Mouse (Mus musculus) neural tube, embryonic 15.5 days (tissue): ENCODE measurements around the gene Mboat2. TPM values are rescaled to one million over a fixed set of nuclear protein-coding genes. Genes with fewer than 3 reads are reported as not detected.
A peak's percentile ranks its signal among the peaks of the same experiment; 100 is the strongest.

ENCODE experiments used
- ATAC-seq: fragments of 200-750 bp; cut with Nextera tagmentation; 2 replicates; pipeline ENCODE4 v1.8.0; 2017; ENCODE audit warnings: mild to moderate bottlenecking, moderate TSS enrichment, moderate library complexity; ENCODE audit not compliant: low FRiP score
- H3K27ac ChIP-seq: fragments of 300-500 bp; sonication (generic); replicated peaks from 2 replicates; pipeline ENCODE4 v1.5.1; 2015; ENCODE audit warnings: mild to moderate bottlenecking, inconsistent platforms
- H3K27me3 ChIP-seq: fragments of 300-500 bp; sonication (generic); replicated peaks from 2 replicates; pipeline ENCODE4 v1.6.1; 2015; ENCODE audit warnings: inconsistent platforms
- H3K36me3 ChIP-seq: fragments of 300-500 bp; sonication (generic); 2 replicates; pipeline ENCODE4 v1.6.1; 2015; ENCODE audit warnings: inconsistent platforms
- H3K4me1 ChIP-seq: fragments of 300-500 bp; sonication (generic); 2 replicates; pipeline ENCODE4 v1.6.1; 2015; ENCODE audit warnings: inconsistent platforms
- H3K4me2 ChIP-seq: fragments of 300-500 bp; sonication (generic); 2 replicates; pipeline ENCODE4 v1.6.1; 2015; ENCODE audit warnings: inconsistent platforms, mild to moderate bottlenecking, moderate library complexity
- H3K4me3 ChIP-seq: fragments of 300-500 bp; sonication (generic); replicated peaks from 2 replicates; pipeline ENCODE4 v1.5.1; 2015; ENCODE audit warnings: mild to moderate bottlenecking, inconsistent platforms
- H3K9ac ChIP-seq: fragments of 300-500 bp; sonication (generic); replicated peaks from 2 replicates; pipeline ENCODE4 v1.6.1; 2015; ENCODE audit warnings: mild to moderate bottlenecking, inconsistent platforms
- H3K9me3 ChIP-seq: fragments of 300-500 bp; sonication (generic); replicated peaks from 2 replicates; pipeline ENCODE4 v1.6.1; 2016; ENCODE audit warnings: inconsistent platforms
- WGBS: fragments of 180-500 bp; shearing (Covaris S2); methylation state at CpG from one replicate; pipeline ENCODE4 v1.1.7; 2015; ENCODE audit warnings: mixed read lengths; 5-methylcytosine and 5-hydroxymethylcytosine counted together
- polyA plus RNA-seq: library from polyadenylated mRNA; unstranded; fragments of >200 nt; fragmentation: Nextera tagmentation; extraction: Ambion mirVana; gene quantifications from 2 replicates; pipeline ENCODE4 v1.2.1, GENCODE M21; 2015

The Mboat2 gene
- 58.8 and 61.9 TPM in 2 replicates for polyA plus RNA-seq

DNA sequence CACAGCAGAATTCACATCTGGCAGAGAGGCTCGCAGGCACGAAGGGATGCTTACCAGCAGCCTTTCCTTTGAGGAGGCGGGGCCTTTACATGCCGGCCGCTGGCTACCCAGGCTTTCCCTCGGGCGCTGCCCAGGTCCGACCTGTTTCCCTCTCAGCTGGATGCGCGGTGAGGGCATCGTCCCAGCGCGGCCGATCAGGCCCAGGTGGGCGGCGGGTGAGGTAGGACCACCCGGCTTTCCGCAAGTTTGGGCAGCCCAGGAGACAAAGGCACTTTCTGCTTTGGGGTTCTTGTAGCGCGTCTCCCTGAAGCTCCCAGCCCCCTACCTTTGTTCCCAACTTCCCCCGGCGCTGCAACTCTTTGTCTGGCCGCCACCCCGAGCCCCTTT lies at the start of gene Mboat2:
Gene Mboat2, plus strand, starts transcription at position 114 of the 387 bp plus-strand sequence.
- peak; percentile 49 for ATAC-seq
- Histone ChIP-seq H3K27ac (peak within 1 kb of the TSS; percentile 97), H3K9ac (peak within 1 kb of the TSS; percentile 93), H3K4me2 (peak within 1 kb of the TSS; percentile 68), H3K36me3 (no peaks in the 10 kb centered on the region), H3K27me3 (no peaks in the 10 kb centered on the region), H3K9me3 (no peaks in the 10 kb centered on the region), H3K4me1 (peaks cover 48% of the 10 kb centered on the region), H3K4me3 (peak within 1 kb of the TSS; percentile 82)
- under 1% methylated on average over 24 of the region's 24 CpGs for WGBS

DNA sequence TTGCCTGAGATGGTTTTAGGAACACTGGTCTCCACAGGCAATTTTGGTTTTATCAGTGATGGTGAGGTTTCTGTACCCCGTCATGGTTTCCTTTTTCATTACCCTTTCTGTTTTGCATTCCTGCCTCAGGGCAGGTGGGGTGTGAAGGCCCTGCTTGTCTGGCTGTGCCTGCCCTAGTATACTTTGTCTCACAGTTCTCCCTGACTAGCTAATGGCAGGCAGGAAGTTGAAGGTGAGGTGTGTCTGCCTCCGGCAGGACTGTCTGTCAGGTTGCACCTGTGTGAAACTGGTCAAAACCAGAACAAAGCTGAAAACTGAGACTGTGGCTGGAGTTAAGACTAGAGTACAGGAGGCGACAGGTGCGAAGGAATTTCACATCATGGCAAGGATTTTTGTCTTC lies 46.9 kb upstream of the Mboat2 start:
- WGBS, result 78% methylated on average over 4 of the region's 4 CpGs
- no peaks in the 10 kb centered on the region for H3K9me3 ChIP-seq
- H3K27me3 ChIP-seq, result no peaks in the 10 kb centered on the region
- no peak for ATAC-seq
- H3K4me2 ChIP-seq, result no peak overlapping the region
- no peak overlapping the region for H3K9ac ChIP-seq
- peaks cover 10% of the 10 kb centered on the region; the same call in 1 of the 2 replicates for H3K4me1 ChIP-seq
- H3K36me3 ChIP-seq, result no peaks in the 10 kb centered on the region
- no peak overlapping the region for H3K27ac ChIP-seq
- H3K4me3 ChIP-seq, result no peak overlapping the region

DNA sequence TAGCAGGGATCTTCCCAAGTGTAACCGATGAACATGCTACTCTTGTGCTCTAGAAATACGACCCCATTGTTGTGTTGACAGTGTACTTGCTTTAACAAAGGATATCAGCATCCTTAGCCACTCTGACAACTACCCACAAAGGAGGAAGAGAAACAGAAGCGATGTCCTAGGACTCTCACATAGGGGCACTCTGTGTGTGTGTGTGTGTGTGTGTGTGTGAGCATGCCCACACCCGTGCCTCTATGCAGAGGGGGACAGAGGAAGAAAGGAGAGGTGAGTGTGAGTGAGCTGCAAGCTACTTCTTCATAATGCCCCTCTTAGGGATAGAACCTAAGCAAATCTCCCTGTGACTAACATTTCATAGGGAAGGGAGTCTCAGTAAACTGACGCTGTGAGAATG lies 44.8 kb upstream of the Mboat2 start:
- Histone ChIP-seq H3K4me2 (no peak overlapping the region), H3K27ac (no peak overlapping the region), H3K27me3 (no peaks in the 10 kb centered on the region), H3K9ac (no peak overlapping the region), H3K9me3 (no peaks in the 10 kb centered on the region), H3K4me1 (0 out of 2 replicates have a peak, but pooled peaks cover 7% of the 10 kb centered on the region), H3K36me3 (no peaks in the 10 kb centered on the region), H3K4me3 (no peak overlapping the region)
- ATAC-seq, result no peak
- WGBS, result 55% methylated on average over 5 of the region's 5 CpGs

DNA sequence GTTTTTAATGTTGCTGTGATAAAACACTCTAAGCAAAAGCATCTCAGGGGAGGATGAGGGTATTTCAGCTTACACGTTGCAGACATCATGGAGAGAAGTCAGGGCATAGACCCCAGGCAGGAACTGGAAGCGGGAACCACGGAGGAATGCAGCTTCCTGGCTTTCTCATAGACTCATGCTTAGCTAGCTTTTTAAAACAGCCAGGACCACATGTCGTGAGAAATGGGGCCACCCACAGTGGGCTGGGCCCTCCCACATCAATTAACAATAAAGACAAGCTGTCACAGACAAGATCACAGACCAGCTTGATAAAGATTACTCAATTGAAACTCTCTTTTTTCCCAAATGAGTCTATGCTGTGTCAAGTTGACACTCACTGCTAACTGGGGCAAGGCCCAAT lies 44.4 kb upstream of the Mboat2 start:
- Histone ChIP-seq H3K9ac (no peak overlapping the region), H3K4me3 (no peak overlapping the region), H3K4me1 (0 out of 2 replicates have a peak, but pooled peaks cover 7% of the 10 kb centered on the region), H3K9me3 (no peaks in the 10 kb centered on the region), H3K27me3 (no peaks in the 10 kb centered on the region), H3K27ac (no peak overlapping the region), H3K36me3 (no peaks in the 10 kb centered on the region), H3K4me2 (no peak overlapping the region)
- 20% methylated on average over 4 of the region's 4 CpGs for WGBS
- ATAC-seq, result no peak

DNA sequence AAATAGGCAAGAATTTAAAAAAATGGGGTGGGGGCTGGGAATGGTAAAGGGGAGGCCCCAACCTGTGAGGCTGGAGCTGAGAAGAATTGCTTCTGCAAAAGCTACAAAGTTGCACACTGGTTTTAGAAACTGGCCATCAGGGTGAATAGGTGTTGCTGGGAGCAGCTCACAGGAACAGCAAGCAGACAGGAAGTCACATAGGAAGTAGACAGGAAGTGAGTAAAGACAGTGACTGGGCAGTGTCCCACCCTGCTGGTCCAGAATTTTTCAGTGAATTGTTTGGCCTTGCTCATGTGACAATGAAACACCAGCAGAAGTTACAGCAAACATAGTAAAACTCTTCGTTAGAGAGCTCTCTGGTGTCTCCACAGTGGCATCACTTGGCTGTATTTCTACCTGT lies 41.0 kb upstream of the Mboat2 start:
- Histone ChIP-seq H3K27ac (no peak overlapping the region), H3K4me3 (no peak overlapping the region), H3K9me3 (no peaks in the 10 kb centered on the region), H3K27me3 (no peaks in the 10 kb centered on the region), H3K9ac (no peak overlapping the region), H3K36me3 (no peaks in the 10 kb centered on the region), H3K4me2 (no peak overlapping the region), H3K4me1 (0 out of 2 replicates have a peak, but pooled peaks cover 7% of the 10 kb centered on the region)
- ATAC-seq, result no peak
- WGBS, result 72% methylated on average over 1 of the region's 1 CpGs

DNA sequence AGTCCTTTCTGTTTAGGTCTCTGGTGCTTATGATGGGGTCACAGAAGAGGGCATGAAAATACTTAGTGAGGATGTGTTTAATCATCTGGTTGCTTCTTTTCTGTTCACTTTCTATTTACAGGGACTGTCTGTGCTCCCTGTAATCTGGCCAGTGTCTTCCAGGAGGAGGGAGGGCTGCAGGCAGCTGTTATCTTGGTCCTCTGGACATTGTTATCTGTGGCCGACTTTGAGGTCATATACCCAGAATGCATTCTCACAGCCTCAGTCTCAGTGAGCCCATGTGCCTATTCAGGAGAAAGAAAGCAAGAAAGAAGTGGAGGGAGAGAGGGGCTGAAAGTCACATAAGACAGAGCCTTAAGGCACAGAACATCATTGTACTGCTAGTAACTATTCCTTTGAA lies 19.4 kb upstream of the Mboat2 start:
- peaks cover 3% of the 10 kb centered on the region; the same call in 1 of the 2 replicates for H3K4me1 ChIP-seq
- no peak overlapping the region for H3K4me3 ChIP-seq
- no peak overlapping the region for H3K4me2 ChIP-seq
- ATAC-seq, result no peak
- no peaks in the 10 kb centered on the region for H3K36me3 ChIP-seq
- no peaks in the 10 kb centered on the region for H3K27me3 ChIP-seq
- 33% methylated on average over 1 of the region's 1 CpGs for WGBS
- H3K9ac ChIP-seq, result no peak overlapping the region
- H3K27ac ChIP-seq, result no peak overlapping the region
- no peaks in the 10 kb centered on the region for H3K9me3 ChIP-seq

DNA sequence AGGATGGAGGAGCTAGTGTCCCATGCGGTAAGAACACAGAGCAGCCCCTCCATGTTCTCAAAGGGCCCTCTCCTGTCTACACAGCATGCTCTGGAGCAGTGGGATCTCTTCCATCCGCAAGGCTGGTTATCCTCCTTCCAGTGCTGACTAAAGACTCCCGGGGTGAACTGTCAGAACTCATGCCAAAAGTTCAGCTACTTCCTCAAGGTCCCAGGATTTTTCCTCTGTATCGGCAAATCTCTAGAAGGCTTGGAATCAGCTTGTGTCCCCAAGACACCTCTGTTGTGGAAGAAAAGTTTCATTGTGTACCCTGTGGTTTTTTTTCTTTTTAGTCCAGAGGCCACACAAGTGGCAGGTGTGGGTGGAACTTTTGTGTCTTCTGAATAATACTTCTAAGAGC lies 18.8 kb upstream of the Mboat2 start:
- H3K4me1 ChIP-seq, result peaks cover 3% of the 10 kb centered on the region; the same call in 1 of the 2 replicates
- H3K27ac ChIP-seq, result no peak overlapping the region
- H3K4me2 ChIP-seq, result no peak overlapping the region
- no peak overlapping the region for H3K9ac ChIP-seq
- ATAC-seq, result no peak
- no peak overlapping the region for H3K4me3 ChIP-seq
- no peaks in the 10 kb centered on the region for H3K36me3 ChIP-seq
- 58% methylated on average over 4 of the region's 4 CpGs for WGBS
- H3K9me3 ChIP-seq, result no peaks in the 10 kb centered on the region
- no peaks in the 10 kb centered on the region for H3K27me3 ChIP-seq

DNA sequence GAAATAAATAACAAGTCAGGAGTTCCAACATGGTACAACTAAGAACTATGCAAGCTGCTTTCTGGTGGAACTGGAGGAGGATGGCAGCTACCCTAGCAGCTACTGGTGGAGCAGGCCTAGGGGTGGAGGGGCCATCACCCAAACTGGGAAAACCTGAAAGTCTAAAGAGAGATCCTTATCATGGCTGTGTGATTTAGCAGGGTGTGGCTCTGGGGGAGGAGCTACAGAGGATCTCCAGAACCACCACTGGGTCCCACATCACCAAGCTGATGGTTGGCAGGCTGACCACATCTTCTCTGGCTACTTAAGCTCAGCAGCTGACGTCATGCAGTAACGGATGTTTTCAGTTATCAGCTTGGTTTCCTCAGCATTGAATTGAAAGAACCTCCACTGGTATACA lies 7.8 kb upstream of the Mboat2 start:
- no peaks in the 10 kb centered on the region for H3K36me3 ChIP-seq
- no peak for ATAC-seq
- 80% methylated on average over 2 of the region's 2 CpGs for WGBS

DNA sequence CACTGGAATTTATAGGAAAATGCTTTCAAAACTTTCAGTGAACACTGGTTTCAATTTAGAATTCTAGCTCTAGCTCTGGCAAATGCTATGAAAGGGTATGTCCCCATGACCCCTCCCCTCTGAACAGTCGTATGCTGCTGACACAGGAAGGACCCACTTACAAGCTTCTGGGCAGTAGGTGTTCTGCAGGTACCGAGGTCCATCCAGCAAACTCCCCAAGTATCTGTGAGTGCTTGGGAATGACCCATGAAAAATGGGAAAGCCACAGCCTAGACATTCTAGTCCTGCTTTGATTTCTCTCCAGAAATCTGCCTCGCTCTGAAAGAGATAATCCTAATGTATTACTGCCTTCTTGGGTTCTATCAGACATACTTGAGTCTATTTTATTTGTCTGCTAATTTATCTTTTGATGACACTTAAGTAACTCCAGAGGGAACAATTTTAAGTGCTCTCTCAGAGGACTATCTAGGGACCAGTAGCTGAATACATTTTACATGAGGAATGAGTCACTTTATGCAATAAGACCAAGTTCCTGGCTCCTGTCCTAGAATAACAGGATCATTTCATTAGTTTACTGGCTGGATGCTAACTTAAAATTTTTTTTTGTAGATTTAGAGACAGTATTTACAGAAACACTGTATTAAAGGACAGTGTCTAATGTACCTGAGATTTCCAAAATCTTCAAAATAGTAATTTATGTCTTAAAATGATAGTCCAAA lies 6.9 kb upstream of the Mboat2 start:
- H3K9me3 ChIP-seq, result no peaks in the 10 kb centered on the region
- peaks cover 13% of the 10 kb centered on the region for H3K4me1 ChIP-seq
- no peaks in the 10 kb centered on the region for H3K27me3 ChIP-seq
- WGBS, result 71% methylated on average over 3 of the region's 3 CpGs
- H3K9ac ChIP-seq, result no peak overlapping the region
- H3K27ac ChIP-seq, result no peak overlapping the region
- H3K4me2 ChIP-seq, result no peak overlapping the region
- no peaks in the 10 kb centered on the region for H3K36me3 ChIP-seq
- no peak overlapping the region for H3K4me3 ChIP-seq
- no peak for ATAC-seq

More for the DNA sequence above, 7.8 kb upstream of the Mboat2 start:
- Histone ChIP-seq H3K9ac (no peak overlapping the region), H3K4me3 (no peak overlapping the region), H3K27ac (no peak overlapping the region), H3K9me3 (no peaks in the 10 kb centered on the region), H3K4me2 (no peak overlapping the region), H3K4me1 (peaks cover 11% of the 10 kb centered on the region), H3K27me3 (no peaks in the 10 kb centered on the region)

DNA sequence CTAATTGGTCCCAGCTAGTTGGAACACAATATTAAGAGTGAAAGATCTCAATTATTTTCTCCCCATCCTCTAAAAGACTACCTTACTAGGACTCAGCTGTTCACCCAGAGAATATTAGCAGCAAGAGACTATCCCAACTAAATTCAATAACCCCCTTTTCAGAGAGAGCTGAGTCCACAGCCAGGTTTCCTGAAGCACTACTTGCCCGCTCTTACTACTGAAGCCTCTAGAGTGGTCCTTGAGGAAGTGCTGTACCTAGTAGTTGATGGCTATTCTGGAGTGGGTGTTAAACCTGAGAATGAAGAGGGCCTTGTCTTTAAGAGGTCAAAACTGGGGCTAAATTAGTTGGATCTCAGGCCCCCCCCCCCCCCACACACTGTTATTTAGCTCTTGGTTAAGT lies 593 bp upstream of the Mboat2 start:
- no peaks in the 10 kb centered on the region for H3K9me3 ChIP-seq
- no peak for ATAC-seq
- H3K9ac ChIP-seq, result peak overlapping the region; percentile 93
- peak overlapping the region; percentile 68 for H3K4me2 ChIP-seq
- no peaks in the 10 kb centered on the region for H3K36me3 ChIP-seq
- H3K27me3 ChIP-seq, result no peaks in the 10 kb centered on the region
- WGBS, result 26% methylated on average over 1 of the region's 1 CpGs
- H3K4me3 ChIP-seq, result peak overlapping the region; percentile 82
- H3K27ac ChIP-seq, result peak overlapping the region; percentile 97
- H3K4me1 ChIP-seq, result peaks cover 46% of the 10 kb centered on the region

DNA sequence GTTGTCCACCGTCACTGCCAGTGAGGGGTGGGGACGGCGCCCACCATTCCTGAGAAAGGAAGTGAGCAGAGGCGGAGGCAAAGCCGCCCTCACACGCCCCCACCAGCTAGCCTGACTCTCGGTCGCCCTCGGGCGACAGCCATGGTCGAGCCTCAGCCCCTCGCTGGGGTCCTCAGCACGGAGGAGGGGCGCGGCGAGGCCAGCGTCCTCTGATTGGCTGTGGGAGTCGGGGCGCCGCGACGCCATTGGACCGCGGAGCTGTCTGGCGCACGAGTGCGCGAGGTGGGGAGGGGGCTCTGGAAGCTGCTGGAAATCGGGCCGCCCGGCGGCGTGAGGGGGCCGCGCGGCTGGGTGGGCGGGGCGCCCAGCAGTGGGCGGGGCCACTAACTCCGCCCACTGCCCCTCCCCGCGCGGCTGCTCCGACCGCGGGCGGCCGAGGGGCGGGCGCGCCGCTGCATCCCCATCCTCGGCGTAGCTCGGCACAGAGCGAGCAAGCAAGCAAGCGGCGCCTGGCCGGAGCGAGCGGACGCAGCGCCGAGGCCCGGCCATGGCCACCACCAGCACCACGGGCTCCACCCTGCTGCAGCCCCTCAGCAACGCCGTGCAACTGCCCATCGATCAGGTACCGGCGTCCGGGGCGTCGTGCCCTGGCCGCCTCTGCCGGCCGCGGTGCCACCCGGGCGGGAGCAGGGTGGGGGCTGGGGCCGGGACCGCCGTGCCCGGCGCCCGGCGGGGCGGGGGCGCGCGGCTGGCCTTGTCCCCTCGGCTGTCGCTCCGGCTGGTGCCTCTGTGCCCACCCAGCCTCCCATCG lies 679 bp downstream of the Mboat2 start:
- Histone ChIP-seq H3K27ac (peak overlapping the region; percentile 97), H3K36me3 (no peaks in the 10 kb centered on the region), H3K9me3 (no peaks in the 10 kb centered on the region), H3K9ac (peak overlapping the region; percentile 93), H3K4me2 (peak overlapping the region; percentile 68), H3K4me1 (peaks cover 46% of the 10 kb centered on the region), H3K27me3 (no peaks in the 10 kb centered on the region), H3K4me3 (peak overlapping the region; percentile 82)
- WGBS, result 1% methylated on average over 73 of the region's 95 CpGs
- peak; percentile 99 for ATAC-seq

DNA sequence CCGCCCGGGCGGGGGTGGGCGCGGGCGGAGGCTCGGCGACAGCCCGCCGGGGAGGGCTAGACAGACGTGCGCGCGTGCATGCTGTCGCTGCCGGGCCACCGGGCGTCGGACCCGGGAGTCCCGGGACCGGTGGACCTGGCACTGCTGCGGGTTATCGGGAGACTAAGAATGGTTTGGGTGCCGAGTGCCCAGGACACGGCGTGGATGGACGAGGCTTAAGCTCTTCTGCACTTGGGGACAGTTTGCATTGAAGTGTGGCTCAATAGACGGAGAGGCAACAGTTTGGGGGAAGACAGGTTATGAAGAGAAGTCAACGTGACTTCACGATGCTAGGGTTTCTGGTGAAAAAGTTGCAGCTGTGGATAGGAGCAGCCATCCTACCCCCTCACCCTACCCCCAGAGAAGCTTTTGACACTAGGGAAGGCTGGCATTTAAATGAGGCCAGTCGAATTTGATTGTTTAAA lies 1.3 kb downstream of the Mboat2 start:
- H3K4me1 ChIP-seq, result peaks cover 41% of the 10 kb centered on the region
- H3K9ac ChIP-seq, result peak overlapping the region; percentile 87
- H3K4me2 ChIP-seq, result peak overlapping the region; percentile 68
- H3K9me3 ChIP-seq, result no peaks in the 10 kb centered on the region
- H3K27ac ChIP-seq, result peak overlapping the region; percentile 96
- ATAC-seq, result no peak
- no peaks in the 10 kb centered on the region for H3K36me3 ChIP-seq
- WGBS, result under 1% methylated on average over 32 of the region's 32 CpGs
- H3K27me3 ChIP-seq, result no peaks in the 10 kb centered on the region
- H3K4me3 ChIP-seq, result peak overlapping the region; percentile 82
